Mouse (Mus musculus): ENCODE data around the gene Magi1. TPM values are rescaled to one million over a fixed set of nuclear protein-coding genes. Genes with fewer than 3 reads are reported as not detected.

The Magi1 gene
- polyA plus RNA-seq, 1 experiment from 2014 or later, result 39.1 TPM

DNA sequence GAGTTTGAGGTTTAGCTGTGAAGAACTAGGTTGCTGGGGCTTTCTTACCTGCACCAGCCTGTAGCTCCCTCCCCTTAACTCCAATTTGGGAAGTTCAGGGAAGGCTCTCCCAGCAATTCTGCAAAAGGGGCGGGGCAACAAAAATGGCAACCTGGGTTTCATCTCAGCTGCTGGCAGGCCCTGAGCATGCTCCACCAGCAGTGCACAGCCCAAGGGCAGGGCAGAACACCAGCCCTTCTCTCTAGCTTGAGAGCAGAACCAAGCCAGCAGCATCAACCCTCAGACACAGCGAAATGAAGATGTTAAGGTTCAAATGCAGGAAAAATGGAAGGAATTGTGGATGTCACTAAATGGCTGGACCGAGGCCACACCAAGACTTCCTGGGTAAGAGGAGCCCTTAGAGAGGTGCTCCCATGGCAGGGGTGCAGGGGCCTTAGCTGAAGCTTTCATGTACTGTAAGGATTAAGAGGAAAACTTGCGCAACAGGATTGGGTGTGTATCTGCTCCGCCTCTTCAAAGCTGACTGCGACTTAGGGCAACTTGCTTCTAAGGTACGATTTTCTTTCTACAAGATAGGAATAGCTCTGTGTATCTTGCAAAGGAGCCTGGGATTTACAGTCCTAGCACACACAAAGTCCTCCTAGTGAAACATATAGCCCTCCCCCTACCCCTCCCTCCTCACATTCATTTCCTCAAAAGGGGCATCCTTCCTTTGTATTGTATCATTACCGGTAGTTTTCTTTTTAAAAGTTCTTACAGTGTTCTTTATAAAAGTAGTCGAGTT, 118.8 kb downstream of the Magi1 start:
- no peak overlapping the region for H3K4me2 ChIP-seq
- no peak overlapping the region for H3K9ac ChIP-seq
- no peak overlapping the region for H3K4me3 ChIP-seq
- peaks cover 20% of the 10 kb centered on the region for H3K4me1 ChIP-seq
- H3K9me3 ChIP-seq (replicated peaks), result no peaks in the 10 kb centered on the region
- H3K27me3 ChIP-seq, result no peaks in the 10 kb centered on the region
- H3K27ac ChIP-seq, result no peak overlapping the region
- ATAC-seq, result no peak
- H3K36me3 ChIP-seq (ENCODE audit: poor library complexity, severe bottlenecking), result no peaks in the 10 kb centered on the region
- 85% methylated on average over 9 of the region's 9 CpGs for WGBS

DNA sequence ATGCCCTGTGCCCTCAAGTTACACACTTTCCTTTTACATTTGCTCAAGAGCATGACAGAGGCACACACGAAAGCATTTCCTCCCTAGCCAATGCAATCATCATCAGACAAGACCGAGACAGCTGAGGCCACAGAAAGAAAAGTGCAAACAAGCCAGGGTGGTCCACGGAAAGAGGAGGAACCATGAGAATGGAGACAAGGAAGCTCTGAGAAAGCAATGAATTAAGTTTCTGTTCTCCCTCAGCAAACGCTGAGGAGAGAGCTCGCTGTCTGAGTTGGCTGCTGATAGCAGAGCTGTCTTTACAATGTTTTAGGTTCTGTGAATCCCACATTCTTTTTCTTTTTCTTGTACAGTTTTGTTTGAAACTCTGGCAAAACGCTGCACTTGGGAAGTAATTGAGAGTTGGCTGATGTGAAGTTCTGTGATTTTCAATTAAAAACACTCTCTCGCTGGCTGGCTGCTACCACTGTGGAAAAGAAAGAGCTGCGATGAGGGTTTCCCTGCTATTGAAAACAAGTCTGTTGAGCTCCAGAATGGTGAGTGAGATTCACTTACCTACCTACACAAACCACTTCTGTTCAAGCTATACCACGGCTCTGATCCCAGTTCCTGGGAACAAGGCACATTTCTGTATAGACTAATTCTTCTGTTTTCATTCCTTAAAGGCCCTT, 120.3 kb downstream of the Magi1 start:
- Histone ChIP-seq H3K4me2 (peak overlapping the region; percentile 43), H3K9me3 (replicated peaks) (no peaks in the 10 kb centered on the region), H3K9ac (no peak overlapping the region), H3K27me3 (no peaks in the 10 kb centered on the region), H3K27ac (peak overlapping the region; percentile 69), H3K4me1 (peaks cover 20% of the 10 kb centered on the region), H3K36me3 (ENCODE audit: poor library complexity, severe bottlenecking) (no peaks in the 10 kb centered on the region), H3K4me3 (no peak overlapping the region)
- 0 out of 2 replicates have a peak, but pooled peaks have one; percentile 36 for ATAC-seq
- WGBS, result 19% methylated on average over 9 of the region's 9 CpGs

DNA sequence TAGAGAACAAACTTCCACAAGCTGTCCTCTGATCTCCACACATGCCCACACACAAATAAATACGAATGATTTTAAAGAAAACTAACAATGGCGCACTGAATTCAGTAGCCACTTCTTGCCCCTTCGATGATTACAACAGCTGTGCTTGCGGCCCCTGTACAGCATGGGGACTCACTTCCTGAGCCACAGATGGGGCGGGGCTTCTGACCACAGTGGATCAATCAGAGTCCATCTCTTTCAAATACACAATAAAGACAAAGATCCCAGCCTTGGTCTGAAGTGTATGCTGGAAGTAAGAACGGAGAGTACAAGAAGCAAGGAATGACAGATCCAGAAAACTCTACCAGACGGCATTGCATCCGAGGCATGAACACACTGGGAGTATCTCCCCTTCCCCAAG, 120.8 kb downstream of the Magi1 start:
- Histone ChIP-seq H3K9me3 (replicated peaks) (no peaks in the 10 kb centered on the region), H3K4me1 (peaks cover 20% of the 10 kb centered on the region), H3K27ac (peak overlapping the region; percentile 69), H3K36me3 (ENCODE audit: poor library complexity, severe bottlenecking) (no peaks in the 10 kb centered on the region), H3K27me3 (no peaks in the 10 kb centered on the region), H3K4me2 (peak overlapping the region; percentile 43), H3K9ac (no peak overlapping the region), H3K4me3 (no peak overlapping the region)
- 60% methylated on average over 8 of the region's 8 CpGs for WGBS
- ATAC-seq, result 0 out of 2 replicates have a peak, but pooled peaks have one; percentile 48

DNA sequence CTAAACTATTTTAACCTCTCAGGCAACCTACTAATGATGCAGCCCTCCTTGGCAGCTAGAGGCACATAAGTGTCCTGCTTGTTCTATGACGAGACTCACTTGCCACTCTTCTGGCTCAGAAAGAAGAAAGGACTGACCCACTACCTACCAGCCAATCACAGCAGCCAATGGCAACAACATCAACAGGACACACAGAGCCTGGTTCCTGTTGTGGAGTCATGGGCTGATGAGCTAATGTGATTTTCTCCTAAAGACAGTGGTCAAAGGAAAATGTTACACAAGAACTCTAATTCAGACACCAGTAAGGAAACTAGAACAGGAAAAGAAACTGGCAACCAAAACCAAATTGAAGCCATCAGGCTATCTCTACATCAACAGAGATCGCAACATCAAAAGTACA, 124.5 kb downstream of the Magi1 start:
- WGBS, result 80% methylated on average over 2 of the region's 2 CpGs
- Histone ChIP-seq H3K27me3 (no peaks in the 10 kb centered on the region), H3K27ac (no peak overlapping the region), H3K4me1 (peaks cover 20% of the 10 kb centered on the region), H3K9me3 (replicated peaks) (no peaks in the 10 kb centered on the region), H3K4me2 (no peak overlapping the region), H3K4me3 (no peak overlapping the region), H3K36me3 (ENCODE audit: poor library complexity, severe bottlenecking) (no peaks in the 10 kb centered on the region), H3K9ac (no peak overlapping the region)
- ATAC-seq, result no peak

DNA sequence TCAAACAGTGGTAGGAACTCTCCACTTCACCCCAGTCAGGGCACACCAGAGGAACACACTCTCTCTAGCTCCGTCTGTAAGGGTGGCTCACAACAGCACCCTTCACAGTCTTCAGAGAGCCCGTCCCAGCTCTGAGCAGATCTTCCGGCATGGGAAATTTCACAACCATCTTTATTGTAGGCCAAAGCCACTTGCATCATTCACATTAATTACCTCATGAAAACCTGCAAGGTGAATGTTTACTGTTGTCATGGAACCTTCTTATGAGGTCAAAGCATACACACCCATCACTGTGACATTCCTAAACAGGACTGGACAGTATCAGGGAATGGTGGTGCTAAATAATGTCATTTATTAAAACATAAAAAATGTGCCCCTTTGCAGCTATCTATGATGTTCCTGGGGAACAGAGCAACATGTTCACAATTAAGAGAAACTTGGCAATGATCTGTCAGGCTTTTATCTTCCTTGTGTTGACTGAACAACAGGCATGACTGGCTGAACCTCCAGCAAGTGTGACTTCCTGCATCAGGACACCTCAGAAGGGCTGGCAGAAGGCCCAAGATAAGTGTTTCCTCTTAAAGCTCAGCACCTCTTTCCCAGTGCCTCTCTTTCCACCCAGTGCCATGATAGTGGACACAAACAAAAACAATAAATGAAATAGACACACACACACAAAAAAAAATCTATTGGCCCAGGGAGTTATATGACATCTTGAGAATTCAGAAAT, 125.4 kb downstream of the Magi1 start:
- WGBS, result 96% methylated on average over 3 of the region's 3 CpGs
- ATAC-seq, result no peak
- Histone ChIP-seq H3K9me3 (replicated peaks) (no peaks in the 10 kb centered on the region), H3K4me2 (no peak overlapping the region), H3K27me3 (no peaks in the 10 kb centered on the region), H3K4me1 (peaks cover 10% of the 10 kb centered on the region), H3K27ac (no peak overlapping the region), H3K9ac (no peak overlapping the region), H3K4me3 (no peak overlapping the region), H3K36me3 (ENCODE audit: poor library complexity, severe bottlenecking) (no peaks in the 10 kb centered on the region)

DNA sequence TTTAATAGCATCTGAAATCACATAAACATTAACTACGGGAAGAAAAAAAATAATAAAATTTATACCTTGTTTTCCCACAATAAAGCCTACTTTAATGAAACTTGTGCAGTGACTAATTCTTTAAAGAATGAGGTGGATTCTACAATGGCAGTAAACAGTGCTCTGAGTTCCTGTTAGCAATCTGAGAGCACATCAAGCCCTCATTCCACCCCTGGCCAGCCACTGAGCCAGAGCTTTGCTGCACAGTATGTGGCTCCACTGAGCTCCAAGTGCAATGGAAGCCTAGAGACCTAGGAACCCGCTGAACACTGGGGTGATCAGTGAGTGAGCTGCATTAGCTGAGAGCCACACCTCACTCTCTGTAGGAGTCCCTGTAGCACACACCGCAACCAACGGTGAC, 127.7 kb downstream of the Magi1 start:
- Histone ChIP-seq H3K4me1 (no peaks in the 10 kb centered on the region), H3K27ac (no peak overlapping the region), H3K4me2 (no peak overlapping the region), H3K27me3 (no peaks in the 10 kb centered on the region), H3K4me3 (no peak overlapping the region), H3K9me3 (replicated peaks) (no peaks in the 10 kb centered on the region), H3K36me3 (ENCODE audit: poor library complexity, severe bottlenecking) (no peaks in the 10 kb centered on the region), H3K9ac (no peak overlapping the region)
- WGBS, result 65% methylated on average over 4 of the region's 4 CpGs
- ATAC-seq, result no peak

DNA sequence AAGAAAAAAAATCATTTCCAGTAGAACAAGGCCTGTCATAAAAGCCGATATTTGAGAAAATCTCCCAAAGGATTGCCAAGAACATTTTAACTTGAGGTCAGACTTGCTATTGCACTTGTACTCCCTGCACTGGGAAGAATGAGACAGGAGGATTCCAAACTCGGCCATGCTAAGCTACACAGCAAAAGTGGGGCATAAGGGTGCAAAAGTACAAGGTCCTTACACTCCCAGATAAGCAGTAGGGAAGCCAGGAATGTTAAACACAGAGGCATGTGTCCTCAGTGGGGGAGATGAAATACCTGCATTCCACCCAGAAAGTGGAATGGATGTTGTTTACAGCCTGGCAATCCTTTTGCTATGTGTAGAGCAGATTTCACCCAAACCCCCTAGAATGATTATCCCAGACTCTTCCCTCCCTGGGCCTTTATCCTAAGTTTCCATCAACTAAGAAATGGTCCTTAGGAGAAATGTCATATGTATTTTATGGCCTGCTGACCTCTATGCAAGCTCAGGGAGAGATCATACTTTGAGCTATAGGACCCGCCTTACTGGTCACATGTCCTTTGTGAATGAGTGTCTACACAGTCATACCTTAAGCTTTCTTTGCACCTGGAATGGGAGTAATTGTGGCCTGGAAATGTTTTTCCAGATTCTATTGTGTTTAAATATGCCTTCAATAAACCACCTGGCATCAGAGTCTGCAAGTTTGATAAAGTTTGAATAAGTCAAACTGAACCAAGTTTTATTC, 128.7 kb downstream of the Magi1 start:
- Histone ChIP-seq H3K4me2 (no peak overlapping the region), H3K27me3 (no peaks in the 10 kb centered on the region), H3K4me3 (no peak overlapping the region), H3K9ac (no peak overlapping the region), H3K36me3 (ENCODE audit: poor library complexity, severe bottlenecking) (no peaks in the 10 kb centered on the region), H3K9me3 (replicated peaks) (no peaks in the 10 kb centered on the region), H3K27ac (no peak overlapping the region), H3K4me1 (peaks cover under 1% of the 10 kb centered on the region)
- no peak for ATAC-seq
- WGBS, result 88% methylated on average over 3 of the region's 3 CpGs

DNA sequence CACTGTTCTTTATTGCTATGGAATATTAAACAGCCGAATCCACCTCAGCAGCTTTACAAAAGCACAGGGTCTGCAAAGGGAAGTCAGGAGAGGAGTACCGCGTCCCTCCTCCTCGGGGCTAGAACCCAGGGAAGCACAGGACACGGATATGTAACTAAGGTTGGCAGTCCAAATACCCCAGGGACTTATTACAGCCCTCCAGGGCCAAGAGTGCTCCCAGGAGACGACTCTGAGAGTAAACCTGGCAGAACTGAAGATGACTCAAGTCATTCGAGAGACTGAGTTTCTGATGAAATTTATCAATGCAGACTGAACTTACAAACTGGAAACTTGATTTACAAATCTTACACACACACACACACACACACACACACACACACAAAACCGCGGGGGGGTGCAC, 130.8 kb downstream of the Magi1 start:
- no peak overlapping the region for H3K4me2 ChIP-seq
- 86% methylated on average over 9 of the region's 9 CpGs for WGBS
- no peaks in the 10 kb centered on the region for H3K9me3 ChIP-seq (replicated peaks)
- H3K9ac ChIP-seq, result no peak overlapping the region
- peaks cover 5% of the 10 kb centered on the region for H3K4me1 ChIP-seq
- H3K27me3 ChIP-seq, result no peaks in the 10 kb centered on the region
- H3K27ac ChIP-seq, result no peak overlapping the region
- no peaks in the 10 kb centered on the region for H3K36me3 ChIP-seq (ENCODE audit: poor library complexity, severe bottlenecking)
- H3K4me3 ChIP-seq, result no peak overlapping the region
- ATAC-seq, result no peak

DNA sequence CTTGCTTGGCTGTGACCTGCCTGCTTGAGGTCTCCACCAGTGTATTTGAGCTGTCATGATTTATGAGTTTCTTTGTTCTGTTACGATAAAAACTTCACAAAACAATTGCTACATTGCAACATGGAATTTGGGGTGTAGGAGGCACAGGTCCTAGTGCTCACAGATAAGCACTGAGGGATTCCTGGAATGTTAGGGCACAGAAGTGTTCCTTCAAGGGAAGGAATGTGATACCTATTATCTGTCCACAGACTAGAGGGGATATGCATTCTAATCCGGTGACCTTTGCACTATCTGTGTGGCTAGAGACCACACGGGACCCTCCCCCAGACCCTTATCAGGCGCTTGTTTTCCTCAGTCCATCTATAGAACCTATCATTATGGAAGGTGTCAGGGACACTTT, 132.8 kb downstream of the Magi1 start:
- WGBS, result 67% methylated on average over 4 of the region's 4 CpGs
- no peaks in the 10 kb centered on the region for H3K9me3 ChIP-seq (replicated peaks)
- H3K4me3 ChIP-seq, result no peak overlapping the region
- ATAC-seq, result no peak
- H3K27ac ChIP-seq, result no peak overlapping the region
- no peaks in the 10 kb centered on the region for H3K36me3 ChIP-seq (ENCODE audit: poor library complexity, severe bottlenecking)
- no peak overlapping the region for H3K9ac ChIP-seq
- peaks cover 17% of the 10 kb centered on the region for H3K4me1 ChIP-seq
- no peaks in the 10 kb centered on the region for H3K27me3 ChIP-seq
- H3K4me2 ChIP-seq, result no peak overlapping the region

DNA sequence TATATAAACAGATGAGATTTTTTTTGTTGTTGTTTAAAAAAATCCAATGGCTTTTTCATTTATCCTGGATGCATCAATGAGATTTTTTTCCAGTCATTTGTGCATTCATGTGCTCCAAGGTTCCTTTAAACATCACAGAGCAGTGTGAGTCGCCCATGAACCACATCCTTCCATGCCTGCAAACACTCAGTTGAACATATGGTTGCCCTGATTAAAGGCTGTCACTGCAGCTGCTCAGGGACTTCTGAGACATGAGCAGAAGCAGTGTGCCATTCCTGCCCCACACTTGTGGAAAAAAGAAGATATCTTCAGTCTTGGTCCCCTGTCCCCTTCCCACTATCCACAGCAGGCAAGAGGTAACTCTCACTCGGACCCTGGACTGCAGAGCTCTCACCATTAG, 133.9 kb downstream of the Magi1 start:
- no peak for ATAC-seq

DNA sequence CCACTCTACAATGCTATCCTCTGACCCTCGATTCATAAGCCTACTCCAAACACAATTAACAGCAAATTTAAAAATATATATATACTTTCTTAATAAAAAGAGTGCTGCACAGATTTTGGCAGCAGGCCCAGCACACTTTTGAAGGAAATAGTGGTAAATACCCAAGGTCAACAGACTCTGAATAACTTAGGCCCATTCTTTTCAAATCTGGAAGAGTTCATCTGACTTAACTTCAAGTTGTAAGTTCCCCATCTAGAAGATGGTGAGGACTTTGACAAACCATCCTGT, 137.6 kb downstream of the Magi1 start:
- Histone ChIP-seq H3K27me3 (no peaks in the 10 kb centered on the region), H3K9me3 (replicated peaks) (peaks cover 3% of the 10 kb centered on the region; the same call in 1 of the 2 replicates), H3K36me3 (ENCODE audit: poor library complexity, severe bottlenecking) (no peaks in the 10 kb centered on the region), H3K4me3 (no peak overlapping the region), H3K27ac (no peak overlapping the region), H3K4me1 (peaks cover 18% of the 10 kb centered on the region), H3K4me2 (no peak overlapping the region), H3K9ac (no peak overlapping the region)
- whole genome bisulfite sequencing, result 38% methylated on average over 1 of the region's 1 CpGs
- ATAC-seq, result no peak

More for the DNA sequence above, 133.9 kb downstream of the Magi1 start:
- H3K9ac ChIP-seq, result no peak overlapping the region
- H3K36me3 ChIP-seq (ENCODE audit: poor library complexity, severe bottlenecking), result no peaks in the 10 kb centered on the region
- H3K4me3 ChIP-seq, result no peak overlapping the region
- H3K4me1 ChIP-seq, result peaks cover 18% of the 10 kb centered on the region
- 59% methylated on average over 2 of the region's 2 CpGs for WGBS
- no peak overlapping the region for H3K4me2 ChIP-seq
- no peak overlapping the region for H3K27ac ChIP-seq
- H3K27me3 ChIP-seq, result no peaks in the 10 kb centered on the region
- no peaks in the 10 kb centered on the region for H3K9me3 ChIP-seq (replicated peaks)

Measured in forebrain, embryonic 13.5 days (tissue).